Mouse (Mus musculus) cerebellum, adult 11-12 months (tissue): ENCODE data around the gene Nat8f4.
"Not testable (repeated sequence)": the region's sequence is repeated elsewhere in the genome, so short reads cannot be mapped to it uniquely, and the experiment has no call there.

Source experiments
- DNase-seq: peaks from one replicate; pipeline ENCODE4 v3.0.0; 2022

Gene Nat8f4

DNA sequence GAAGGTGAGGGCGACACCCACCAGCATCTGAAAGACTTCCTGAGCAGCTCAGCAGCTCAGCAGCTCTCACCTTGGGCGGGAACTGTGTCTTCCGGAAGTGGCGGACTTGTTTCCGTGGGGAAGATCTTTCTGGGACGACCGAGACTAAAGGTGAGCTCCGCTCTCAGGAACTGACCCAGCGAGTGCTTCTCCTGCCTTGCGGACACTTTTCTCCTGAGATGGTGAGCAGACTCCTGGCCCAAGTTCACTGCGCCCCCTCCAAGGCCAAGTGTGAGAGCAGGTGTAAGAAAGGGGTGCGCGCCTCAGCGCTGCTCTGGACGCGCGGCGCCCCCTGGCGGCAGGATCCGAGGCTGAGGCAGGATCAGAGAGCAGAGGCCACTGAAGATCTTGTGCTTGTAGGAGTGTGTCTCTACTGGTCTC, at the start of gene Nat8f4:
Gene Nat8f4, minus strand, starts transcription at position 243 of the 420 bp plus-strand sequence.
- peak; percentile 79 for DNase-seq

GRCm38 (mm10) chr6:85948549-85948948, 43.9 kb upstream of the Nat8f4 start:
- no peak for DNase-seq

- DNase-seq = no peak
Measured at GRCm38 (mm10) chr6:85942469-85942868, 37.8 kb upstream of the Nat8f4 start.

- no peak for DNase-seq
Measured at GRCm38 (mm10) chr6:85938701-85939100, 34.0 kb upstream of the Nat8f4 start.

- DNase-seq = peak; percentile 84
Measured at GRCm38 (mm10) chr6:85936508-85937465, 32.1 kb upstream of the Nat8f4 start.

- DNase-seq = no peak
Measured at GRCm38 (mm10) chr6:85935646-85936045, 31.0 kb upstream of the Nat8f4 start.

GRCm38 (mm10) chr6:85934047-85934446, 29.4 kb upstream of the Nat8f4 start:
- DNase-seq = no peak

DNA sequence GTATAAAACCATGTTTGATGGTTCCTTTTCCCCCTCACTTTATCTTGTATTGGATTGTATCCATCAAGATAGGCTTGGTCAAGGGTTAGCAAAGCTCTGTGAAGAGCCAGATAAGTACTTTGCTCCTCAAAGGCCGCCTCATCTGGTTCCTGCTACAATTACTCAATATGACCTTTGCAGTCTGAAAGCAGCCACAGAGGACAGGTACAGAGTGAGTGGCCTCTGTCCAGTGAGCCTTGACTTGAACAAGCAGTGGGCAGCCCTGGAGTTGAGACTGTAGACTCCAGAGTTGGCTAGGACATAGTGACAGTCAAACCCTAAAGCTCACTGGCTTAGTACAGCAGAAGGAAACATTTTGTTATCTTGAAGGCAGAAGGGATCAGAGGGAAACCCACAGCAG, 24.6 kb upstream of the Nat8f4 start:
- DNase-seq = no peak

DNA sequence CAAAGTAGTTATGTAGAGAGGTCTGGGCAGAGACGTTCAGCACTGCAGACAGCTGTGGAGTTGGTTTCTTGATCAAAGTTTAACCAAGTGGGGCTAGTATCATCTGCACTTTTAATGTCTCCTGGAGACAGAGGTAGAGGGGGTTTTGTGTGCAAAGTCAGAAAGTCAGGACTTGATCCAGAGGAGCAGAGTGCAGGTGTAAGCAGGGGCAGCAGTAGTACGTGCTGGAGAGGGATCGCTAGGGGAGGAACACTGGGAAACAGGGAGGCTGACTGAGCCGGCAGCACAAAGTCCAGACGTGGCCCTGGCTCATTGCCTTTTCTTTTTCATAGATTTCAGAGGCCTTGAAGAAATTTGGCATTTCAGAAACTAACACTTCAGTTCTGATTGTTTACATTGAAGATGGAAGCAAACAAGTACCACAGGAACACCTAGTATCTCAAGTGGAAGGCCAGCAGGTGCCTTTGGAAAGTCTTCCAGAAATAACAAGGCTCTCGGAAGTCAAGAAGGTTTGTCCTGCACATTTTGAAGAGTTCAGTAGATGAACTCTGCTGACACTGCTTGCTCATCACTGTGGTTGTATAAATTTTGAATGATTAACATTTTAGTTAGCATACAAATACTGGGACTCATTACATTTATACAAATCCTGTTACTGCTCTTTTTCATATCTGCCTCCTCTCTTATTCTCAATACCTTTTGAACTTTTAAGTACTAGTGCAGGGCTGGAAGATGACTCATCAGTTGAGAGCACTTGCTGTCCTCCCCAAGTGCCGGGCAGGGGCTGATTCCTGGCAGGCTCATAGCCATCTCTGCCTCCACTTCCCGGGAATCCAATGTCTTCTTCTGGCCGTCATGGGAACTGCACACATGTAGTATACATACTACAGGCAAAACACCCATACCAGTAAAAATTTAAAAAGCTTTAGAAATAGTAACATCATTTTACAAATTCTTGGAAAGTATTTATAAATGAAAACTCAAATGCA, 23.1 kb upstream of the Nat8f4 start:
- no peak for DNase-seq

DNA sequence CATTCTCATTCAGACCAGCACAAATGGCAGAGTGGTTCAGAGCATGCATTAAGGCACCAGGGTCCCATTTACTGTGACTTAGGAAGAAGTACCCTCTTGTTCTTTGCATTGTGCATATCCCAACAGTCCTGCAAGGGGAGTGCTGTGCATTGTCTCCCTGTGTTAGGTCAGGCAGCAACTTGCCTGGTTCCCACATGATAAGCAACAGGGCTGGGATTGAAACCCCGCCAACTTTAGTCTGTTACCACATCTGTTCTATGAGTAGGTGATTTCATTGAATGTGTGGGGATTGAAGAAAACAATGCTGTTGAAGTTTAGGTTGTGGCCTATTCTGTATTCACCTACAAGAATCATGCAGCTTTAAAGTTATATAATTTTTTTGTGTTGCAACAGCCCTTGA, 22.0 kb upstream of the Nat8f4 start:
- no peak for DNase-seq

- DNase-seq = no peak
Measured at GRCm38 (mm10) chr6:85923643-85924042, 19.0 kb upstream of the Nat8f4 start.

DNA sequence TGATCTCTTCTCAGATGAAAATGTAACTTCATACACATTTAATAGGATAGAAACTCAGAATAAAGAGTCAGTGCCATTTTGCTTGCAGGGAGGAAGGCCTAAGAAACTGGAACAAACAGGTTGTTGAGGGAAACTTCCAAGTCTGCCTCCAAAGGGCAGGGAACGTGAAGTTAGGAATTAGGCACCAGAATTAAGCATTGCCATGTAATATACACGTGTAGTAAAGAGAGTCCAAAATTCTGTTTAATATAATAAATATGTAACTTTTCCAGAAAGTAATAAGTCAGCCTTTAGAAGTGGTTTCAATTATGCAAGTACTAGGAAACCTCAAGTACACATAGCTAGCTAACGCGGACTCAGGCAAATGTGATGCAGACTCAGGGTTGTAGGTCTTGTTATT, 14.7 kb upstream of the Nat8f4 start:
- no peak for DNase-seq

DNA sequence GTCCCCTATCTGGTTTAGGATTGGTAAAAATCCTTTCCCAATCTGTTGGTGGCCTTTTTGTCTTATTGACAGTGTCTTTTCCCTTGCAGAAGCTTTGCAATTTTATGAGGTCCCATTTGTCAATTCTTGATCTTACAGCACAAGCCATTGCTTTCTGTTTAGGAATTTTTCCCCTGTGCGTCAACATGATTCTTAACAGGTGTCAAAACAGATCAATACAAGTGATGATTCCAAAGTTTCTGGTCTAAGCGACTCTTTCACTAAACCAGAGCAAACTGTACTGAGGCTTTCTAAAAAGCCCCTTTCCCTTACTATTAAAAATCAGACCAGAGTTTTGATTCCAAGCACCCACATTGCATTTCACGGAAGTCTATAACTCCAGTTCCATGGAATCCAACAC, 13.7 kb upstream of the Nat8f4 start:
- DNase-seq = not testable (repeated sequence)

GRCm38 (mm10) chr6:85916596-85916995, 11.9 kb upstream of the Nat8f4 start:
- DNase-seq = no peak

- peak; percentile 85 for DNase-seq
Measured at GRCm38 (mm10) chr6:85915539-85916513, 11.1 kb upstream of the Nat8f4 start, which contains the start of gene Nat8f1. Gene Nat8f1, minus strand, starts transcription at chr6:85915687.

DNA sequence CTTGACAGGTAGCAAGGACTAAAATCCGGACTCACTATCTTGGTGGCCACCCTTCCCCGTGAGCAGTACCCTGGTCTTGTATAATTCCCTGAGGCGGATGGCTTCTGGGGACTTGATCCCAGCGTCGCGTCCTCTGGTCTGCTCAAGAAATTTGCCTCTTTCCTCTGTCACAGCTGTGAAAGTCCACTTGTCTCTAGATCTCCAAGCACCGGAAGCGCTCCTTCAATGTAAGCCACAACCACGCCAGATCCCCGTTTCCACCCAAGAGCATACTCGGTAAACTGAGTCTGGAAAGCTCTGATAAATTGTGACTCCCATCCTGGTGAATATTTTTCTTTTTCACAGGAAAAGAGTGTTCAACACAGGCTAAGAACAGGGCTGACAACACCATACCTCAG, 10.5 kb upstream of the Nat8f4 start:
- no peak for DNase-seq

DNA sequence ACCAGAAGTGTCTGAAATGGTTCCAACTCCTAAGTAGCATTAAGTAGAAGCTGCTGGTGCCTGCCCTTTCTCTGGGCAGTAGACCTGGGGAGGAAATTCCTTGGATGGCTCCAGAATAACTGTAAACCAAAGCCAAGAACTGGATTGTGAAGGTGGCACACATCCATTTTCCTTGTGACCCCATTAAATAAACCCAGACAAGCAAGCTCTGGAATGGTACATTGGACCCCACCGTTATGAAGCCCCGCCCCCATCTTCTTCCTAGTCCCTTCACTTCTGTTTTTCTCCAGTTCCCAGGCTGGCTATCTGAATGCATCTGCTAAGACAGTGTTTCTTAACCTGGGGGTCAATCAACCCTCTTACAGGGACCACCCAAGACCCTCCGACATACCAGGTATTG, 6.9 kb upstream of the Nat8f4 start, which contains the start of gene Tprkb:
Gene Tprkb, plus strand, starts transcription at position 279 of the 400 bp plus-strand sequence.
- no peak for DNase-seq

DNA sequence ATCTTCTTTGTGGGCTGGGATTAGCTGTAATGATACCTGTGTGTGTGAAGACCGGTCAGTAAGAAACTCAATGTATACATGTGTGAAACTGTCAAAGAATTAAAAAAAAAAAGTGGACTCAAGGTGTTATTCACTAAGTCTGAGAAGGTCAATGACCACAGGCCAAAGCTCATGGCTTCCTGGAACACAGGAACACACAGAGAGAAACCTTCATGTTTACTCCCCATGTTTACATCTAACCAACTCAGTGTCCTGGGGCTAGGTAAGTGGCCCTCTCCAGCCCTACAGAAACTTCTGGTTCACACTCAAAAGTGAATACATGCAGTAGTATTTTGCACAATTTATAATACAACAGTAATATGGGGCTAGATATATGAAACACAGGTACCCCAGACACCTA, 5.0 kb upstream of the Nat8f4 start:
- DNase-seq = no peak

- no peak for DNase-seq
Measured at GRCm38 (mm10) chr6:85908341-85908740, 3.7 kb upstream of the Nat8f4 start.

DNA sequence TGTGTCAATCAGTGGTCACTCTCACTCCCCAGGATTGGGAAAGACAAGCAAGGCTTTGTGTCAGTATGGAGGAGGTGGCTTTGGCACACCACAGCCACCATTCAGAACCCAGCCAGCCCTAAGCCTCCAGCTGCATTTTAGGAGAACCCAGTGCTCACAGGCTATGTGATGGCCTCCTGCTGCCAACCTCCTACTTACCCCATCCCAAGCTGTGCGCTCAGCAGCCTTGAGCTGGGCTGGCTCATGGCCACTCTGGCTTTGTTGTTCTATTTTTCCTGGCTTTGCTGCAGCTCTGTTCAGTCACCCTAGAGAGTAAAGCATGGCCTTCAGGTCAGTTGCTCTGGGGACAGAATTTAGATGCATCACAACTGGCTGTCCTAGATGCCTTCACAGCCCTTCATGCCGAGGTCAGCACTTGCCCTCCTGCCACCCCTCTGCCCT, 2.2 kb upstream of the Nat8f4 start:
- peak; percentile 62 for DNase-seq

DNA sequence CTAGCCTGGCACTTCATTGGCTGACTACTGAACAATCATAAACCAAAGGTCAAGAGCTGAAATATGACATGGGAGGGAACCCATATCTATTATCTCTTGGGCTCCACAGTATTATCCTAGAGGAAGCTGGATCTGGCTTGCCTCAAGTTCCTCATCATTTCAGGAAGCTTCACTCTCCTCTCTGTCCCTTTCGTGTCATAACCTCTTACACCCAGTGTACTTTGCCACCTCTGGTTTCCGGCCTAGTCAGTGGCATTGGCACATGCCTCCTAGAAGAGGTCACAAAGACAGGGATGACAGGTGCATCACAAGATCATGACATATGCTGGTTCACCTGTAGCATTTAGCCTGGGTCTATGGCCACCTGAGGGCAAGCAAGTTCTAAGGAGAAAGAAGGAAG, 2.4 kb downstream of the Nat8f4 start:
- no peak for DNase-seq
